Mouse (Mus musculus): ENCODE measurements around the gene Cox19. TPM values are rescaled to one million over a fixed set of nuclear protein-coding genes. Genes with fewer than 3 reads are reported as not detected.
"Not testable (repeated sequence)": the region's sequence is repeated elsewhere in the genome, so short reads cannot be mapped to it uniquely, and the experiment has no call there.

Gene Cox19
- polyA plus RNA-seq, 2 experiments = 77.8 to 108 TPM

- H3K4me3 ChIP-seq (replicated peaks; ENCODE audit: low read length) = no peak overlapping the region
- ATAC-seq (ENCODE audit: low FRiP score, low read depth) (no peak), DNase-seq (ENCODE audit: low spot score) (no peak)
- H3K36me3 ChIP-seq (ENCODE audit: control insufficient read depth, insufficient read depth, low read length) = peaks cover 72% of the 10 kb centered on the region
- no peaks in the 10 kb centered on the region for H3K4me1 ChIP-seq (ENCODE audit: control insufficient read depth, insufficient read depth, low read length)
- WGBS = 79% methylated on average over 13 of the region's 13 CpGs
- no peak overlapping the region for H3K9ac ChIP-seq (ENCODE audit: low read depth, low read length, severe bottlenecking)
- H3K27me3 ChIP-seq (ENCODE audit: control insufficient read depth, insufficient read depth, low read length) = no peaks in the 10 kb centered on the region
- no peak overlapping the region for H3K27ac ChIP-seq (replicated peaks; ENCODE audit: low read depth, low read length)
- TF ChIP-seq POLR2A (IDR thresholded peaks at IDR 0.05; ENCODE audit: borderline replicate concordance, extremely low read depth, insufficient read depth, insufficient read length) = no peak
- H3K9me3 ChIP-seq (ENCODE audit: control insufficient read depth, low read length) = no peaks in the 10 kb centered on the region
- H3K4me2 ChIP-seq (replicated peaks; ENCODE audit: low read depth, low read length, severe bottlenecking) = no peak overlapping the region
These were observed 13.3 kb downstream of the Cox19 start for GRCm38 (mm10) chr5:139337826-139338370.

- no peak for TF ChIP-seq POLR2A (IDR thresholded peaks at IDR 0.05; ENCODE audit: borderline replicate concordance, extremely low read depth, insufficient read depth, insufficient read length)
- H3K9ac ChIP-seq (ENCODE audit: low read depth, low read length, severe bottlenecking) = no peak overlapping the region
- ATAC-seq (ENCODE audit: low FRiP score, low read depth) = no peak
- H3K27ac ChIP-seq (replicated peaks; ENCODE audit: low read depth, low read length) = no peak overlapping the region
- peaks cover 52% of the 10 kb centered on the region for H3K36me3 ChIP-seq (ENCODE audit: control insufficient read depth, insufficient read depth, low read length)
- no peak for DNase-seq (ENCODE audit: low spot score)
- H3K4me1 ChIP-seq (ENCODE audit: control insufficient read depth, insufficient read depth, low read length) = no peaks in the 10 kb centered on the region
- H3K4me2 ChIP-seq (replicated peaks; ENCODE audit: low read depth, low read length, severe bottlenecking) = no peak overlapping the region
- WGBS = 93% methylated on average over 4 of the region's 4 CpGs
- no peaks in the 10 kb centered on the region for H3K9me3 ChIP-seq (ENCODE audit: control insufficient read depth, low read length)
- no peaks in the 10 kb centered on the region for H3K27me3 ChIP-seq (ENCODE audit: control insufficient read depth, insufficient read depth, low read length)
- no peak overlapping the region for H3K4me3 ChIP-seq (replicated peaks; ENCODE audit: low read length)
These were observed 15.6 kb downstream of the Cox19 start for GRCm38 (mm10) chr5:139335634-139336033.

GRCm38 (mm10) chr5:139334394-139334793 is 16.8 kb downstream of the Cox19 start:
- ATAC-seq (ENCODE audit: low FRiP score, low read depth); H3K27me3 ChIP-seq (ENCODE audit: control insufficient read depth, insufficient read depth, low read length); H3K27ac ChIP-seq (replicated peaks; ENCODE audit: low read depth, low read length); H3K9me3 ChIP-seq (ENCODE audit: control insufficient read depth, low read length); H3K4me3 ChIP-seq (replicated peaks; ENCODE audit: low read length); DNase-seq (ENCODE audit: low spot score); H3K9ac ChIP-seq (ENCODE audit: low read depth, low read length, severe bottlenecking); H3K4me1 ChIP-seq (ENCODE audit: control insufficient read depth, insufficient read depth, low read length); H3K4me2 ChIP-seq (replicated peaks; ENCODE audit: low read depth, low read length, severe bottlenecking): not testable (repeated sequence)
- peaks cover 40% of the 10 kb centered on the region for H3K36me3 ChIP-seq (ENCODE audit: control insufficient read depth, insufficient read depth, low read length)
- WGBS = 78% methylated on average over 10 of the region's 10 CpGs

- Histone ChIP-seq H3K4me3 (replicated peaks; ENCODE audit: low read length) (no peak overlapping the region), H3K27me3 (ENCODE audit: control insufficient read depth, insufficient read depth, low read length) (no peaks in the 10 kb centered on the region), H3K27ac (replicated peaks; ENCODE audit: low read depth, low read length) (no peak overlapping the region), H3K4me2 (replicated peaks; ENCODE audit: low read depth, low read length, severe bottlenecking) (no peak overlapping the region), H3K9ac (ENCODE audit: low read depth, low read length, severe bottlenecking) (no peak overlapping the region), H3K36me3 (ENCODE audit: control insufficient read depth, insufficient read depth, low read length) (peaks cover 32% of the 10 kb centered on the region), H3K9me3 (ENCODE audit: control insufficient read depth, low read length) (no peaks in the 10 kb centered on the region), H3K4me1 (ENCODE audit: control insufficient read depth, insufficient read depth, low read length) (no peaks in the 10 kb centered on the region)
- TF ChIP-seq POLR2A (IDR thresholded peaks at IDR 0.05; ENCODE audit: borderline replicate concordance, extremely low read depth, insufficient read depth, insufficient read length) = no peak
- DNase-seq (ENCODE audit: low spot score) (no peak), ATAC-seq (ENCODE audit: low FRiP score, low read depth) (no peak)
- 65% methylated on average over 16 of the region's 16 CpGs for WGBS
These were observed 17.8 kb downstream of the Cox19 start for GRCm38 (mm10) chr5:139333301-139334013.

- no peak overlapping the region for H3K4me3 ChIP-seq (replicated peaks; ENCODE audit: low read length)
- 85% methylated on average over 8 of the region's 8 CpGs for WGBS
- H3K9ac ChIP-seq (ENCODE audit: low read depth, low read length, severe bottlenecking) = no peak overlapping the region
- ATAC-seq (ENCODE audit: low FRiP score, low read depth) (no peak), DNase-seq (ENCODE audit: low spot score) (no peak)
- no peak overlapping the region for H3K4me2 ChIP-seq (replicated peaks; ENCODE audit: low read depth, low read length, severe bottlenecking)
- H3K27me3 ChIP-seq (ENCODE audit: control insufficient read depth, insufficient read depth, low read length) = no peaks in the 10 kb centered on the region
- no peaks in the 10 kb centered on the region for H3K4me1 ChIP-seq (ENCODE audit: control insufficient read depth, insufficient read depth, low read length)
- no peak for TF ChIP-seq POLR2A (IDR thresholded peaks at IDR 0.05; ENCODE audit: borderline replicate concordance, extremely low read depth, insufficient read depth, insufficient read length)
- H3K9me3 ChIP-seq (ENCODE audit: control insufficient read depth, low read length) = no peaks in the 10 kb centered on the region
- no peak overlapping the region for H3K27ac ChIP-seq (replicated peaks; ENCODE audit: low read depth, low read length)
- H3K36me3 ChIP-seq (ENCODE audit: control insufficient read depth, insufficient read depth, low read length) = peaks cover 24% of the 10 kb centered on the region
These were observed 18.5 kb downstream of the Cox19 start for GRCm38 (mm10) chr5:139332590-139333272.

All from limb, embryonic 14.5 days (tissue).